Mouse (Mus musculus) urinary bladder, postnatal 36 days (tissue): ENCODE measurements around the gene Tmsb10.

Experiments used
- DNase-seq, 2 experiments: peaks; one replicate each; pipeline ENCODE4 v3.0.0; 2022; ENCODE audit warnings: low spot score in 2 of 2, mixed read lengths in 1 of 2

Tmsb10 gene

GRCm38 (mm10) chr6:72914087-72914749 is 44.3 kb downstream of the Tmsb10 start:
- no peak for DNase-seq

- DNase-seq = no peak
These were observed 47.3 kb downstream of the Tmsb10 start for GRCm38 (mm10) chr6:72911261-72911660.
